Mouse (Mus musculus) small intestine, adult 2 months (tissue): ENCODE data around the gene Smim13. TPM values are rescaled to one million over a fixed set of nuclear protein-coding genes. Genes with fewer than 3 reads are reported as not detected.

Experiments used
- H3K27ac ChIP-seq: fragments of 200-500 bp; 2 replicates; pipeline ENCODE4 v1.5.1; 2012; ENCODE audit warnings: low read depth, low read length, control low read depth, inconsistent platforms; ENCODE audit not compliant: insufficient read depth
- H3K27me3 ChIP-seq: fragments of 200-500 bp; 2 replicates; pipeline ENCODE4 v1.6.1; 2012; ENCODE audit warnings: mild to moderate bottlenecking, moderate library complexity, low read length, inconsistent platforms; ENCODE audit not compliant: control insufficient read depth, insufficient read depth
- H3K36me3 ChIP-seq: fragments of 200-500 bp; 2 replicates; pipeline ENCODE4 v1.6.1; 2012; ENCODE audit warnings: mild to moderate bottlenecking, low read length, control low read depth, inconsistent platforms; ENCODE audit not compliant: control insufficient read depth, insufficient read depth
- H3K4me1 ChIP-seq: fragments of 200-500 bp; 2 replicates; pipeline ENCODE4 v1.6.1; 2012; ENCODE audit warnings: low read length, inconsistent platforms, mixed read lengths; ENCODE audit not compliant: control insufficient read depth, insufficient read depth, insufficient read length
- H3K4me3 ChIP-seq: fragments of 200-500 bp; 2 replicates; pipeline ENCODE4 v1.5.1; 2012; ENCODE audit warnings: low read depth, mild to moderate bottlenecking, control low read depth, inconsistent platforms, low read length, moderate library complexity
- CTCF ChIP-seq: fragments of 200-500 bp; IDR thresholded peaks from 2 replicates; pipeline ENCODE4 v1.5.1; 2012; ENCODE audit warnings: low read depth, mild to moderate bottlenecking, control low read depth, inconsistent platforms, low read length, moderate library complexity, mixed read lengths; ENCODE audit not compliant: insufficient replicate concordance, insufficient read length; ENCODE audit errors: extremely low read depth
- POLR2A ChIP-seq: fragments of 200-500 bp; IDR thresholded peaks from 2 replicates; pipeline ENCODE4 v1.6.1; 2012; ENCODE audit warnings: low read depth, mild to moderate bottlenecking, control low read depth, inconsistent platforms, low read length, moderate library complexity
- WGBS: fragments of 180-500 bp; shearing (Covaris S2); methylation state at CpG from one replicate; pipeline ENCODE4 v1.1.7; 2018; 5-methylcytosine and 5-hydroxymethylcytosine counted together
- polyA plus RNA-seq: library from polyadenylated mRNA; depleted of rRNA; stranded (reverse); fragments of >200 nt; gene quantifications from 2 replicates; pipeline ENCODE4 v1.2.3, GENCODE M21; 2012

Smim13 gene
- polyA plus RNA-seq, 1 experiment = 1.9 TPM

DNA sequence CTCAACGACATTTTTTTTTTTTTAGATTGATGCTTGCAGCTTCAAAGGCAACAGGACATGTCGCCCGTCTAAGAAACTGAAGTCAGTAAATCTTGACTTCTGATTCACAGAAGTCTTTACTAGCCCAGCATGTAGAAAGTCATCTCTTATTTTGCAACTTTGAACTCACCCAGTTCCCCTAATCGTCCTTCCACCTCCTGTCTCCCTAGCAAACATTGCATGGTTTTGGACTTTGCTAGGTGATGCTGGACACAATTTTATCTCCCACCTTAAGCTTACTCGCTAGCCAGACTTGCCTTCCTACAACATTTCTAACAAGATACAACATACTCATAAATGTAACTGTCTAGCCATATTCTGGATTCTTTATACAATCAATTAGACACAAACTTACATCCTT lies 21.6 kb upstream of the Smim13 start:
- H3K27me3 ChIP-seq = no peaks in the 10 kb centered on the region; the same call in 1 of the 2 replicates
- 75% methylated on average over 5 of the region's 5 CpGs for WGBS
- H3K4me3 ChIP-seq = no peak overlapping the region
- TF ChIP-seq POLR2A (no peak), CTCF (no peak)
- peaks cover 4% of the 10 kb centered on the region; the same call in 1 of the 2 replicates for H3K4me1 ChIP-seq
- H3K36me3 ChIP-seq = no peaks in the 10 kb centered on the region
- H3K27ac ChIP-seq = no peak overlapping the region

GRCm38 (mm10) chr13:41230256-41230655 lies 19.4 kb upstream of the Smim13 start:
- WGBS = 73% methylated on average over 5 of the region's 5 CpGs
- TF ChIP-seq CTCF = no peak
- Histone ChIP-seq H3K27ac (no peak overlapping the region), H3K27me3 (no peaks in the 10 kb centered on the region; the same call in 1 of the 2 replicates), H3K4me3 (no peak overlapping the region), H3K4me1 (peaks cover 4% of the 10 kb centered on the region; the same call in 1 of the 2 replicates), H3K36me3 (no peaks in the 10 kb centered on the region)

DNA sequence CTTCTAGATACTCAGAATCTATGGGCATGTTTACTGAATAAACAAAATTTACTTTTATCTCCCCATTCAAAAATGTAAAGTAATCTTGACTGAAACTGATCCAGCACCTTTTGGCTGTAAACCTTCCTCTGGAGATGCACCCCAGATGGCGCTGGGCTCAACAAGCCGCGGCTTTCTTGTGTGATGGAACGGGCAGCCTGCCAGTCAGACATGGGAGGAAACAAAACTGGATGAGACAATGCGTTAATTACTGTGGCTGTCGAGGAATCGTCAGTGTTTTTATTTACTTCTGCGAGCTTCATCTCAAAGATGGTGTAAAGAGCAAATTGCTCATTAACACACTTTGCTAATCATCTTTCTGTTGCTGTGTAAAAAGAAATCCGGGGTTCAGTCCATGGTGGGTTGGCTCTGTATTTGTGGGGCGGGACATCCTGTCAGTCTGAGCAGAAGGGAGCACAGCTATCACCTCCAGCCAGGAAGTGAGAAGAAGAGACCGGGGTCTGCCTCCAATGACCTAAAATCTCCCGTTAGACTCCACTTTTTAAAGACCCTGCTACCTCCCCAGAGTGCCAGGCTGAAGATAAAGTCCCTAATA lies 18.2 kb upstream of the Smim13 start:
- WGBS = 60% methylated on average over 12 of the region's 12 CpGs
- TF ChIP-seq POLR2A (no peak), CTCF (no peak)
- no peak overlapping the region for H3K27ac ChIP-seq
- no peaks in the 10 kb centered on the region for H3K36me3 ChIP-seq
- H3K4me1 ChIP-seq = peaks cover 4% of the 10 kb centered on the region; the same call in 1 of the 2 replicates
- H3K27me3 ChIP-seq = no peaks in the 10 kb centered on the region; the same call in 1 of the 2 replicates
- no peak overlapping the region for H3K4me3 ChIP-seq

GRCm38 (mm10) chr13:41232209-41232608 lies 17.4 kb upstream of the Smim13 start:
- WGBS = 27% methylated on average over 15 of the region's 15 CpGs
- TF ChIP-seq CTCF (no peak), POLR2A (no peak)
- peak overlapping the region; percentile 17; the same call in 1 of the 2 replicates for H3K27ac ChIP-seq
- peak overlapping the region; percentile 48 for H3K4me3 ChIP-seq
- no peaks in the 10 kb centered on the region; the same call in 1 of the 2 replicates for H3K27me3 ChIP-seq
- no peaks in the 10 kb centered on the region for H3K36me3 ChIP-seq
- H3K4me1 ChIP-seq = peaks cover 4% of the 10 kb centered on the region; the same call in 1 of the 2 replicates

- Histone ChIP-seq H3K4me3 (no peak overlapping the region), H3K36me3 (no peaks in the 10 kb centered on the region), H3K4me1 (peaks cover 7% of the 10 kb centered on the region; the same call in 1 of the 2 replicates), H3K27ac (no peak overlapping the region), H3K27me3 (no peaks in the 10 kb centered on the region)
- 84% methylated on average over 7 of the region's 7 CpGs for WGBS
- TF ChIP-seq POLR2A = no peak
- TF ChIP-seq CTCF = no peak
Measured at GRCm38 (mm10) chr13:41233241-41233640, 16.4 kb upstream of the Smim13 start.

DNA sequence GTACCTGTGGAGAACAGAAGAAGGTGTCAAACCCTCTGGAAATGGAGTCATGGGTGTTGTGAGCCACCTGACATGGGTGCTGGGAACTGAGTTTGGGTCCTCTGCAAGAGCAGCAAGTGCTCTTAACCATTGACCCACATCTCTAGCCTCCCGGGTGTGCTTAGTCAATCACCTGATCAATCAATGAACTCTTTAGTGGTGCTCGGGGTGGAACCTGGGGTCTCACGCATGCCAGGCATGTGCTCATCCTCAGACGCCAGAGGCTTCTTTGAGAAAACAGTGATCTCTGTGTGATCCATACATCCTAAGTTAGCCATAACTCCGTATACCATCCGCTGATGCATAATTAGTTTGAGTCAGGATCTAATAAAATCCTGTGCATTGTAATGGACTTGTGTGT lies 14.5 kb upstream of the Smim13 start:
- peaks cover 7% of the 10 kb centered on the region; the same call in 1 of the 2 replicates for H3K4me1 ChIP-seq
- WGBS = 85% methylated on average over 6 of the region's 6 CpGs
- H3K27ac ChIP-seq = no peak overlapping the region
- TF ChIP-seq CTCF = no peak
- no peak for TF ChIP-seq POLR2A
- no peaks in the 10 kb centered on the region for H3K36me3 ChIP-seq
- no peaks in the 10 kb centered on the region for H3K27me3 ChIP-seq
- no peak overlapping the region for H3K4me3 ChIP-seq

DNA sequence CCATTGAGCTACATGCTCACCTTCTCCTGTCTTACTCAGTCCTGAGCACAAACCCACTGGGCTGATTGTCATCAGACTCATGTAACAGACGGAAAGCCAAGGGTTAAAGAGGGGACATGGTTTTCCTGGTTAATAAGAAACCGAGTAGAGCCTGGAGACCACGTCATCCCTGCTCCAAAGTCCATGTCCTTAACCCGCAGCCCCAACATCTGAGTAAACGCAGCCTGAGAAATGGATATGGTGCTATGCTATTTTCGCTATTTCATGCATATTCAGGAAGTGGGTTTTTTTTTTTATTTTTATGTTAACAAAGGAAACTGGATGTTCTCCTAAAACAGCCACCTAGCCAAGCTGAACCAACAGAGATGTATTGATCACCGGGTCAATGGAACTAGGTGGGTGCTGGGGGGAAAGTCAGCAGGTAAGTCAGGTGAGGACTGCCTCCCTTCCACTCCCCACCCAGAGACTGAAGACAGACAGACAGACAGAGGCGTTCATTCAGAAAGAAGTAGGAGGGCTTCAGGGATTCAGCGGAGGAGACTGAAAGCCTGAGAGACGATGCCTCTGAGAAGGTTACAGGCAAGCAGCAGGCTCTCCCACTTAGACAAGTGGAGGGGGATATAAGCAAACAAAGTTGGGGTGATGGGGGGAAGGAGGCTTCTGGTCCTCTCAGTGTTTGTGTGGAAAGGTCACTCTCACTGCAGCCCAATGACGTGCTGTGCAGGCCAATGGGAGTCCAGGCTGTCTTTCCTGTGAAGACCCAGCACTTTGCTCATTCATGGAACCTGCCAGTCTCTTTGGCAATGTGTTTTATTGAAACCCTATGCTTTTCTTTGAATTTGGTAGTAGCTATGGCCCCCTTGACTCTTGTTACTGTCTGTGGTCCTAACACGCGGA lies 13.6 kb upstream of the Smim13 start:
- 16% methylated on average over 13 of the region's 13 CpGs for WGBS
- Histone ChIP-seq H3K27ac (peak overlapping the region; percentile 31; the same call in 1 of the 2 replicates), H3K36me3 (no peaks in the 10 kb centered on the region), H3K4me1 (peaks cover 7% of the 10 kb centered on the region; the same call in 1 of the 2 replicates), H3K27me3 (no peaks in the 10 kb centered on the region), H3K4me3 (peak overlapping the region; percentile 63)
- TF ChIP-seq POLR2A (no peak), CTCF (no peak)
